Mouse (Mus musculus): ENCODE data around the gene Adssl1. TPM values are rescaled to one million over a fixed set of nuclear protein-coding genes. Genes with fewer than 3 reads are reported as not detected.

Gene Adssl1
- polyA plus RNA-seq (2014; fragmentation: Nextera tagmentation; extraction: Ambion mirVana), result 3.8 and 5.0 TPM in 2 replicates

GRCm38 (mm10) chr12:112619686-112620353 lies at the start of gene Adssl1:
TSS of gene Adssl1 (plus strand) at chr12:112620045.
- peak; percentile 56 for ATAC-seq (ENCODE audit: insufficient read depth)
- WGBS, result 1% methylated on average over 55 of the region's 56 CpGs
- H3K27ac ChIP-seq (ENCODE audit: low read depth), result peak within 1 kb of the TSS; percentile 12; the same call in 1 of the 2 replicates
- no peaks in the 10 kb centered on the region; the same call in 1 of the 2 replicates for H3K4me1 ChIP-seq (ENCODE audit: insufficient read depth)
- no peak for TF ChIP-seq CTCF (IDR thresholded peaks at IDR 0.05; ENCODE audit: low read depth)
- no peaks in the 10 kb centered on the region for H3K36me3 ChIP-seq (ENCODE audit: insufficient read depth)
- H3K9me3 ChIP-seq (ENCODE audit: low read depth, low read length), result no peaks in the 10 kb centered on the region
- peaks cover 9% of the 10 kb centered on the region for H3K27me3 ChIP-seq (ENCODE audit: insufficient read depth, low read length)
- H3K4me3 ChIP-seq (ENCODE audit: low read depth, low read length), result peak within 1 kb of the TSS; percentile 44
- DNase-seq, result peak; percentile 64
- peak within 1 kb of the TSS; percentile 97 for H3K4me2 ChIP-seq
- peak within 1 kb of the TSS; percentile 61 for H3K9ac ChIP-seq

GRCm38 (mm10) chr12:112570160-112570559 lies 49.7 kb upstream of the Adssl1 start:
- H3K27ac ChIP-seq (ENCODE audit: low read depth), result no peak overlapping the region
- 64% methylated on average over 8 of the region's 8 CpGs for WGBS
- no peak for TF ChIP-seq CTCF (IDR thresholded peaks at IDR 0.05; ENCODE audit: low read depth)
- no peaks in the 10 kb centered on the region for H3K36me3 ChIP-seq (ENCODE audit: insufficient read depth)
- no peak overlapping the region for H3K4me2 ChIP-seq
- no peaks in the 10 kb centered on the region for H3K27me3 ChIP-seq (ENCODE audit: insufficient read depth, low read length)
- ATAC-seq (ENCODE audit: insufficient read depth) (0 out of 2 replicates have a peak, but pooled peaks have one; percentile 6), DNase-seq (no peak)
- H3K9ac ChIP-seq, result no peak overlapping the region
- H3K4me3 ChIP-seq (ENCODE audit: low read depth, low read length), result no peak overlapping the region
- no peaks in the 10 kb centered on the region for H3K9me3 ChIP-seq (ENCODE audit: low read depth, low read length)
- H3K4me1 ChIP-seq (ENCODE audit: insufficient read depth), result no peaks in the 10 kb centered on the region

GRCm38 (mm10) chr12:112571064-112571463 lies 48.8 kb upstream of the Adssl1 start:
- Histone ChIP-seq H3K27ac (ENCODE audit: low read depth) (no peak overlapping the region), H3K4me3 (ENCODE audit: low read depth, low read length) (no peak overlapping the region), H3K4me2 (no peak overlapping the region), H3K27me3 (ENCODE audit: insufficient read depth, low read length) (no peaks in the 10 kb centered on the region), H3K9me3 (ENCODE audit: low read depth, low read length) (no peaks in the 10 kb centered on the region), H3K9ac (no peak overlapping the region), H3K4me1 (ENCODE audit: insufficient read depth) (0 out of 2 replicates have a peak, but pooled peaks cover 2% of the 10 kb centered on the region), H3K36me3 (ENCODE audit: insufficient read depth) (no peaks in the 10 kb centered on the region)
- WGBS, result 59% methylated on average over 6 of the region's 6 CpGs
- no peak for DNase-seq
- peak; percentile 45 for TF ChIP-seq CTCF (IDR thresholded peaks at IDR 0.05; ENCODE audit: low read depth)
- no peak for ATAC-seq (ENCODE audit: insufficient read depth)

GRCm38 (mm10) chr12:112575274-112575986 lies 44.4 kb upstream of the Adssl1 start:
- Histone ChIP-seq H3K9me3 (ENCODE audit: low read depth, low read length) (no peaks in the 10 kb centered on the region), H3K36me3 (ENCODE audit: insufficient read depth) (no peaks in the 10 kb centered on the region), H3K4me1 (ENCODE audit: insufficient read depth) (peaks cover 14% of the 10 kb centered on the region), H3K4me2 (no peak overlapping the region), H3K27me3 (ENCODE audit: insufficient read depth, low read length) (no peaks in the 10 kb centered on the region), H3K9ac (no peak overlapping the region), H3K27ac (ENCODE audit: low read depth) (peak overlapping the region; percentile 27; the same call in 1 of the 2 replicates), H3K4me3 (ENCODE audit: low read depth, low read length) (no peak overlapping the region)
- TF ChIP-seq CTCF (IDR thresholded peaks at IDR 0.05; ENCODE audit: low read depth), result no peak
- DNase-seq (no peak), ATAC-seq (ENCODE audit: insufficient read depth) (no peak)
- 59% methylated on average over 8 of the region's 8 CpGs for WGBS

- Histone ChIP-seq H3K27ac (ENCODE audit: low read depth) (peak overlapping the region; percentile 76; the same call in 1 of the 2 replicates), H3K4me3 (ENCODE audit: low read depth, low read length) (no peak overlapping the region), H3K4me1 (ENCODE audit: insufficient read depth) (peaks cover 14% of the 10 kb centered on the region), H3K9ac (peak overlapping the region; percentile 3; the same call in 1 of the 2 replicates), H3K36me3 (ENCODE audit: insufficient read depth) (no peaks in the 10 kb centered on the region), H3K4me2 (peak overlapping the region; percentile 20), H3K27me3 (ENCODE audit: insufficient read depth, low read length) (no peaks in the 10 kb centered on the region), H3K9me3 (ENCODE audit: low read depth, low read length) (no peaks in the 10 kb centered on the region)
- WGBS, result 7% methylated on average over 6 of the region's 6 CpGs
- ATAC-seq (ENCODE audit: insufficient read depth) (peak; percentile 63), DNase-seq (peak; percentile 58)
- no peak for TF ChIP-seq CTCF (IDR thresholded peaks at IDR 0.05; ENCODE audit: low read depth)
These were observed 43.5 kb upstream of the Adssl1 start for GRCm38 (mm10) chr12:112576341-112576740.

- Histone ChIP-seq H3K9me3 (ENCODE audit: low read depth, low read length) (no peaks in the 10 kb centered on the region), H3K9ac (peak overlapping the region; percentile 3; the same call in 1 of the 2 replicates), H3K4me2 (peak overlapping the region; percentile 20), H3K27me3 (ENCODE audit: insufficient read depth, low read length) (no peaks in the 10 kb centered on the region), H3K27ac (ENCODE audit: low read depth) (peak overlapping the region; percentile 76; the same call in 1 of the 2 replicates), H3K4me3 (ENCODE audit: low read depth, low read length) (no peak overlapping the region), H3K36me3 (ENCODE audit: insufficient read depth) (no peaks in the 10 kb centered on the region), H3K4me1 (ENCODE audit: insufficient read depth) (peaks cover 14% of the 10 kb centered on the region)
- ATAC-seq (ENCODE audit: insufficient read depth) (peak; percentile 75), DNase-seq (peak; percentile 66)
- TF ChIP-seq CTCF (IDR thresholded peaks at IDR 0.05; ENCODE audit: low read depth), result no peak
- 0% methylated on average over 3 of the region's 3 CpGs for WGBS
These were observed 43.1 kb upstream of the Adssl1 start for GRCm38 (mm10) chr12:112576749-112577148.

All from lung, embryonic 14.5 days (tissue).